Mouse (Mus musculus): Measurements from ENCODE around the gene A530016L24Rik.
A peak's percentile ranks its signal among the peaks of the same experiment; 100 is the strongest.

A530016L24Rik gene

GRCm38 (mm10) chr12:112503003-112503771, 13.9 kb downstream of the A530016L24Rik start:
- DNase-seq (ENCODE audit: low spot score in 2 of 2) = no peak

GRCm38 (mm10) chr12:112506267-112506666, 17.0 kb downstream of the A530016L24Rik start:
- no peak for DNase-seq (ENCODE audit: low spot score in 2 of 2)

- DNase-seq (ENCODE audit: low spot score in 2 of 2) = peak in 1 of 2 experiments; percentile 44
These were observed 18.0 kb downstream of the A530016L24Rik start for GRCm38 (mm10) chr12:112507264-112507663.

GRCm38 (mm10) chr12:112507984-112508383, 18.7 kb downstream of the A530016L24Rik start:
- no peak for DNase-seq (ENCODE audit: low spot score in 2 of 2)

GRCm38 (mm10) chr12:112510365-112510732, 21.1 kb downstream of the A530016L24Rik start:
- DNase-seq (ENCODE audit: low spot score in 2 of 2) = no peak

- DNase-seq (ENCODE audit: low spot score in 2 of 2) = peak; percentile 39 to 73
These were observed 21.6 kb downstream of the A530016L24Rik start for GRCm38 (mm10) chr12:112510733-112511372.

GRCm38 (mm10) chr12:112514897-112515296, 25.6 kb downstream of the A530016L24Rik start:
- no peak for DNase-seq (ENCODE audit: low spot score in 2 of 2)

GRCm38 (mm10) chr12:112516697-112517337, 27.6 kb downstream of the A530016L24Rik start, which contains the start of gene Tmem179:
Tmem179 (minus strand) TSS chr12:112516747.
- DNase-seq (ENCODE audit: low spot score in 2 of 2) = no peak

GRCm38 (mm10) chr12:112518105-112518504, 28.9 kb downstream of the A530016L24Rik start:
- no peak for DNase-seq (ENCODE audit: low spot score in 2 of 2)

- no peak for DNase-seq (ENCODE audit: low spot score in 2 of 2)
These were observed 44.5 kb downstream of the A530016L24Rik start for GRCm38 (mm10) chr12:112533758-112534157.

- DNase-seq (ENCODE audit: low spot score in 2 of 2) = no peak
These were observed 48.0 kb downstream of the A530016L24Rik start for GRCm38 (mm10) chr12:112537233-112537632.

GRCm38 (mm10) chr12:112538356-112538755, 49.1 kb downstream of the A530016L24Rik start:
- no peak for DNase-seq (ENCODE audit: low spot score in 2 of 2)

GRCm38 (mm10) chr12:112539466-112539965, 50.3 kb downstream of the A530016L24Rik start:
- no peak for DNase-seq (ENCODE audit: low spot score in 2 of 2)

- DNase-seq (ENCODE audit: low spot score in 2 of 2) = no peak
These were observed 51.1 kb downstream of the A530016L24Rik start for GRCm38 (mm10) chr12:112540321-112540720.

- DNase-seq (ENCODE audit: low spot score in 2 of 2) = peak in 1 of 2 experiments; percentile 38
These were observed 52.3 kb downstream of the A530016L24Rik start for GRCm38 (mm10) chr12:112541483-112542091.

GRCm38 (mm10) chr12:112542257-112542919, 53.1 kb downstream of the A530016L24Rik start:
- no peak for DNase-seq (ENCODE audit: low spot score in 2 of 2)

- peak; percentile 66 to 91 for DNase-seq (ENCODE audit: low spot score in 2 of 2)
These were observed 53.7 kb downstream of the A530016L24Rik start for GRCm38 (mm10) chr12:112542920-112543300.

GRCm38 (mm10) chr12:112543941-112544340, 54.7 kb downstream of the A530016L24Rik start:
- DNase-seq (ENCODE audit: low spot score in 2 of 2) = no peak

GRCm38 (mm10) chr12:112544946-112545701, 55.9 kb downstream of the A530016L24Rik start:
- no peak for DNase-seq (ENCODE audit: low spot score in 2 of 2)

- no peak for DNase-seq (ENCODE audit: low spot score in 2 of 2)
These were observed 56.9 kb downstream of the A530016L24Rik start for GRCm38 (mm10) chr12:112546110-112546509.

GRCm38 (mm10) chr12:112549287-112549686, 60.0 kb downstream of the A530016L24Rik start:
- no peak for DNase-seq (ENCODE audit: low spot score in 2 of 2)
